Mouse (Mus musculus) brown adipose tissue, adult 24 weeks (tissue): ENCODE results near the gene Pfkfb3. TPM values are rescaled to one million over a fixed set of nuclear protein-coding genes. Genes with fewer than 3 reads are reported as not detected.
"Not testable (repeated sequence)": the region's sequence is repeated elsewhere in the genome, so short reads cannot be mapped to it uniquely, and the experiment has no call there.

Experiments
- H3K27ac ChIP-seq: fragments of 200-500 bp; replicated peaks from 2 replicates; pipeline ENCODE4 v1.5.1; 2012; ENCODE audit warnings: low read depth, mild to moderate bottlenecking, low read length
- H3K4me1 ChIP-seq: fragments of 200-500 bp; 2 replicates; pipeline ENCODE4 v1.6.1; 2012; ENCODE audit warnings: low read length, mixed read lengths; ENCODE audit not compliant: control insufficient read depth, insufficient read depth, insufficient read length
- H3K4me3 ChIP-seq: fragments of 200-500 bp; 2 replicates; pipeline ENCODE4 v1.5.1; 2012; ENCODE audit warnings: low read depth, mild to moderate bottlenecking, low read length, moderate library complexity; ENCODE audit not compliant: insufficient read depth
- polyA plus RNA-seq: library from polyadenylated mRNA; stranded (reverse); fragments of >200 nt; gene quantifications from 2 replicates; pipeline ENCODE4 v1.2.4, GENCODE M21; 2012; ENCODE audit not compliant: missing spikeins, insufficient read depth, insufficient read length

The Pfkfb3 gene
- polyA plus RNA-seq, 1 experiment = 226 TPM

GRCm38 (mm10) chr2:11541528-11541927 lies 12.3 kb downstream of the Pfkfb3 start:
- not testable (repeated sequence) for H3K4me3 ChIP-seq, H3K27ac ChIP-seq, H3K4me1 ChIP-seq

DNA sequence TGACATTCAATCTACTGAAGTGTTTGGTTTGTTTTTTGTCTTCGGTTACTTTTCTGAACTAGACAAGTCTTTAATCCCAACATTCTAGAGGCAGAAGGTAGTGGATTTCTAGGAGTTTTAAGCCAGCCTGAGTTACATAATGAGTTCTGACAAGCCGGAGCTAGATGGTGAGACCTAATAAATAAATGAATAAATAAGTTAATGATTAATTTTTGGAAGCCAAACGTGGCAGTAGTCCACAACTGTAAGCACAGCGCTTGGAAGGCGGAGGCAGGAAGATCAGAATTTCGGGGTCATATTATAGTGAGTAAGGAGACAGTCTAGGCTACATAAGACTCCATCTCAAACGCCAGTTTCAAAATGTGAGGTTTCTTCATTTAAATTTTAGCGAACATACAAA lies 17.9 kb downstream of the Pfkfb3 start:
- Histone ChIP-seq H3K27ac (peak overlapping the region; percentile 92), H3K4me3 (0 out of 2 replicates have a peak overlapping the region, but pooled peaks have one; percentile 60), H3K4me1 (no peaks in the 10 kb centered on the region)

DNA sequence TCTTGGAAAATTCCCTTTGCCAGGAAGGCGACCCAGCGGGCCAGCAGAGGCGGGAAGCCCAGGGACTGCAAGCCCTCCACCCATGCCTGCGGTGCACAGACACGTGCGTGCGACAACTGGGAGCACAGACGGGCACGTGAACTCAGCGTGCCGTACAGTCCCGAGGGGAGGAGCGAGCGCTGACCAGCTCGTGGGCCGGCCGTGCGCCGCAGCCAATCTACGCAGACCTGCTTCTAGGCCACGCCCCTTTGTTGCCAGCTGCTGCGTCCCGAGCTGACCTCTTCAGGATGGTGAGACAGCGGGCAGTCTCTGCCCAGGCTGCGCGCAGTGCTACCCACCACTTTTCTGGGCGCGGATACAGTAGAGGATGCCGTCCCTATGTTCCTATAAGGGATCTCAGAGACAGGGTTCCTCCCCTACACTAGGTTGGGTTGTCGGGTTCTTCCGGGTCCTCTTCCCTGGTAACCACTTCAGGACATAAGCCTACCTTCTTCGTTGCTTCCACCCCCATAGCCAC lies 18.4 kb downstream of the Pfkfb3 start:
- no peaks in the 10 kb centered on the region; the same call in 1 of the 2 replicates for H3K4me1 ChIP-seq
- peak overlapping the region; percentile 92 for H3K27ac ChIP-seq
- H3K4me3 ChIP-seq = peak overlapping the region; percentile 60

DNA sequence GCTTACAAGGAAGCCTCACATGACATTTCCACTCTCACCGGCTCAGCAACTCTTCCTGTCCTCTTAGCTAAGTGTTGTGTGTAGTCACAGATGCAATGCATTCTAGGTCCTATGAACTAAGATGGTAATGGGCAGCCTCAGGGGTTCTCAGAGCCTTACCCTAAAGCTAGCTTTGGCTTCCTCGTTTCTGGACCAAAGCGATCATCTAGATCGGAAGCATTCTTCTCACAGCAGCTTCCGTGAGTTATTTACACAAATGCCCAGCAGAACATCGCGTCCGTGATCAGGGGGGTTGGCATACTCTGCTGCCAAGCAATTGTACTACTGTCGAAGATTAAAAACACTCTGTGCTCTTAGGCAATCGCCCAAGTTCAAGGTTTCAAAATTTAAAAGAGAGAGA lies 19.1 kb downstream of the Pfkfb3 start:
- H3K4me1 ChIP-seq = peaks cover 4% of the 10 kb centered on the region; the same call in 1 of the 2 replicates
- peak overlapping the region; percentile 52 for H3K4me3 ChIP-seq
- H3K27ac ChIP-seq = peak overlapping the region; percentile 74

DNA sequence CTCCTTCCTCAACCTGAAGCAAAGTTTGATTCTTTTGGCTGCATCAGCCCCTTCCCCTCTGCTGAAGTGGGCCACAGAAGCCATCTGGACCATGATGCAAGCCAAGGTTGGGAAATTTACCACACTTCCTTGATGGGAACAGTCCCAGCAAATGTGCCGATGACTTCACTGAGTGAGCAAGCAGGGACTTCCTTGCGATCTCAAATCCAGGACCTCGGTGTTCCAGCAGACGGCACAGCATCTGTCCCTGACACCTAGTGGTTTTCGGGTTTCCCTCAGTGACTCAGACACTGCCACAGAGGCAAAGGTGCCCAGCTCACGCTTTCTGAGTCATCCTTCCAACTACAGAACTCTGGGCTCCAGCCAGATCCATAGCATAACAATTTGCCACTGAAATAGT lies 23.8 kb downstream of the Pfkfb3 start:
- no peak overlapping the region for H3K4me3 ChIP-seq
- peak overlapping the region; percentile 54 for H3K27ac ChIP-seq
- peaks cover 8% of the 10 kb centered on the region for H3K4me1 ChIP-seq

DNA sequence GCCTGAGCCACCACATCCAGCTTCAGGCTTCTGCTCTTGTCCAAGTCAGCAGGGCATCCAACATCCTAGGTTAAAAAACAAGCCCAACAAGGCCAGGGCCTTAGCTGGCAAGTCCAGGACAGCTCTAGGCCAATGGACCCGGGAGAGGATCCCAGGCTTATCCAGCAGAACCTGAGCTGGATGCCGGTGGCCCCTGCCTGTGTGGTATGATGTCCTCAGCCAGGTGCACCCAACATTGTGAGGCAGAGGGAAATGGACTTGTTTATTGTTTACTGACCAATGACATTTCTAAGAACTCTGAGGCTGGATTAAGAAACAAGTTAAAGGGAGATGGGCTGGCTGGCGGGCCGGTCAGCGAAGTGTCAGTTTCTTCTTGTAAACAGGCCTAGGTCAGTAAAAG lies 27.8 kb downstream of the Pfkfb3 start:
- H3K4me1 ChIP-seq = peaks cover 26% of the 10 kb centered on the region
- H3K27ac ChIP-seq = peak overlapping the region; percentile 80

DNA sequence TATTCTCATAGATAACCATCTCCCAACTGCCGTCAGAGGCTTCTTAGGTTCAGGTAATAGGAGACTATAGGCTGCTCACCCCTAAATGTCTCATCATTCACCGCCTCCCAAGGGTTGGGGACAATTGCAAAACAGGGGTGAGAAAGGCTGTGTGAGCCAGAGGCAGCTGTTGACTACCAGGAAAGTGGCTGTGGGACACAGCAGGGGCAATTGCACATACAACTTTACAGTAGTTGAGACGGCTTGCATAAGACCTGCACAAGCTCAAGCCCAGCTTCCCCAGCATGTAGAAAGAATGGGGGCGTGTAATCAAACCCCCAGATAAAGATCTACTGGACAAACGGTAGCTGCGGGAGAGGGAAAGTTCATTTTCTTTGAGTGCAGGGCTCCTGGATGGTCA lies 29.1 kb downstream of the Pfkfb3 start:
- Histone ChIP-seq H3K27ac (peak overlapping the region; percentile 98), H3K4me1 (peaks cover 22% of the 10 kb centered on the region), H3K4me3 (no peak overlapping the region)

More for the DNA sequence above, 27.8 kb downstream of the Pfkfb3 start:
- no peak overlapping the region for H3K4me3 ChIP-seq

DNA sequence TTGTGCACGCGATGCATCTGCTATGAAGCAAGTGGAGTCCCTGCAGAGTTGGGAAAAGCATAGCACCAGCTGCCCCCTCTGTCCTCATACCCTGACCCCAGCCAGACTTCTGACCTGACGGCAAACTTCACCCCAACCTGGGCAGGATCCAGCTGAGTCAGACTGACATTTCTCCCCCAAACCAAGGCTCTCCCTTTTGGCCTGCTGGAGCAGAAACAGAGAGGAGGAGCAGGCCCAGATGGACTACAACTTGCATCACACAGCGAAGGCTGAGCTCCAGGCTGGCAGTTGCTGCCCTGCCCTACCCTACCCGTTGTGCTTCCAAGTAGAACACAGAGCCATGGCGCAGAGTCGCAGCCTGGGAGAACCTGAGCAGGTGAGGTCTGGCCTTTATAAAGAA lies 32.1 kb downstream of the Pfkfb3 start:
- H3K4me1 ChIP-seq = peaks cover 22% of the 10 kb centered on the region
- peak overlapping the region; percentile 27; the same call in 1 of the 2 replicates for H3K4me3 ChIP-seq
- peak overlapping the region; percentile 98 for H3K27ac ChIP-seq

DNA sequence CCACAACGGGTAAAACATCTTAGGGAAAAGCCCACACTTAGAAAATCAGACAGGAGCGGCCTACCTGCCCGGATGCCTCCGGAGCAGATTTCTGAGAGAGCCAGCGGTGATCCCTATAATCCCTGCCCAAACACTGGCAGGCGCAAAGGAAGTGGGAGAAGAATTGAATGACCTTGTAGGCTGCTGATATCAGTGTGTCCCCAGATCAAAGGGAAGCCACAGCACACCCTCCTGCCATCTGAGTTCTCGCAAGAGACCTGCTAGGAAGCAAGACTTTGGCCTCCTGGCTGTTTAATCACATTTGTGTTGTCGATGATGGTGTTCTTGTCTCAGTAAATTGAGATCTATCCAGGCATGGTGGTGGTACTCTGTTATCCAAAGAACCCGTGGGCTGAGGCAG lies 33.1 kb downstream of the Pfkfb3 start:
- H3K4me3 ChIP-seq = no peak overlapping the region
- H3K4me1 ChIP-seq = peaks cover 22% of the 10 kb centered on the region
- H3K27ac ChIP-seq = peak overlapping the region; percentile 88

- Histone ChIP-seq H3K4me1 (peaks cover 19% of the 10 kb centered on the region), H3K4me3 (peak overlapping the region; percentile 21; the same call in 1 of the 2 replicates), H3K27ac (peak overlapping the region; percentile 99)
These were observed 38.0 kb downstream of the Pfkfb3 start for GRCm38 (mm10) chr2:11515828-11516227.

DNA sequence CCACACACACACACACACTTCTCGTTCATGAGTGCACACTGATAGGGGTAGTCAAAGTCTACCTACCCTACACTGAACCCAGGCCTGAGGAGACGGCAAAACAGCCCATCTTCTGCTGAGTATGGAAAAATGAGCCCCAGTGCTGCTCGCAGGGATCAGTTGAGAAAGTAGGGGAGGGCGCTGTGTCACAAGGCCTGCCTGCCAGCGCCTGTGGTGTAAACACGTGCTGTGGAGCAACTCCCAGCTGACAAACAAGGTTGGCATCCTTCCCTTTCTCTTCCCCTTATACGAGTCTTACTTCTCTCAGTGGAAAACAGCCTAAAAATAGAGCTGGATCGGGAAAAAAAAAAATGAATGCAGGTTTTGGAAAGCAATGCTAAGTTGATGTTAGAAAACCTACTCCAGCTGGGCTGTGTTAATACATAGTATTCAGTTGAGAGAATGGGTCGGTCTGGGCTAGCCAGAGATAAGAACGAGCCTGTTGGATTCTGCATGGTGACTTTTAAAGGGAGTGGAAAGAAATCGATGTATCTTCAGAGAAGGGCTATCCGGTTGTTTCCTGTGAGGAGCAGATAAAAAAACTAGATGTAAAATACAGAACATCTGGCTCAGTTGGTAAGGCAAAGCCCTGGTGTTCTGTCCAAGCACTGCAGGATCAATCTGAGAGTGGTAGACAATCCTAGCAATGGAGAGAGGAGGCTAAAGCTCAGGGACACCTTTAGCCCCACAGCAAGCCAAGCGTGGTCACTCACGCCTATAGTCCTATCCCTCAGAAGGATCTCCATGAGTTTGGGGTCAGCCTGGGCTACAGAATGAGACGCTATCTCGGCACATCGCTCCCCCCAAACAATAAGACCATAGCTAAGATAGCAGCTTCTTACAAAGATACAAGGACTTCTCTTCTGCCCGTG lies 40.6 kb downstream of the Pfkfb3 start:
- H3K4me3 ChIP-seq = peak overlapping the region; percentile 66

GRCm38 (mm10) chr2:11512127-11512526 lies 41.8 kb downstream of the Pfkfb3 start:
- H3K4me1 ChIP-seq = peaks cover 22% of the 10 kb centered on the region
- H3K27ac ChIP-seq = peak overlapping the region; percentile 100
- peak overlapping the region; percentile 66 for H3K4me3 ChIP-seq

More for the DNA sequence above, 40.6 kb downstream of the Pfkfb3 start:
- Histone ChIP-seq H3K27ac (peak overlapping the region; percentile 100), H3K4me1 (peaks cover 22% of the 10 kb centered on the region)

DNA sequence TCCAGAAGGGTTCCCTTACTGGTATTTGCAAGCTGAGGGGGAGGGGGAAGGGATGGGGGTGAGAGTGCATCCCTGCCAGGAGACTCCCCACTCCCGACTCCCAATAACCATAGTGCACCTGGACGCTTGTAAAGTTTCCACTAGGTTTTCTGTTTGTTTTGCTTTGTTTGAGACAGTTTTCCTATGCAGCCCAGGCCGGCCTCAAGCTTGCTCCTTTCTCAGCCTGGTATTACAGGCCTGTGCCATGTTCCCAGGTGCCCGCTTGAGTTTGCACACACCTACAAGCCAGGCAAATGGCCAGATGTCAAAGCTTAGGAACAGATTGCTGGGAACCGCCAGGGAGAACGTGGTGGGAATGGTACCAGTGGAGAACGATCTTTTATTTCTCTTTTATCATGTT lies 50.1 kb downstream of the Pfkfb3 start:
- Histone ChIP-seq H3K27ac (peak overlapping the region; percentile 66), H3K4me1 (peaks cover 7% of the 10 kb centered on the region; the same call in 1 of the 2 replicates), H3K4me3 (peak overlapping the region; percentile 75)

DNA sequence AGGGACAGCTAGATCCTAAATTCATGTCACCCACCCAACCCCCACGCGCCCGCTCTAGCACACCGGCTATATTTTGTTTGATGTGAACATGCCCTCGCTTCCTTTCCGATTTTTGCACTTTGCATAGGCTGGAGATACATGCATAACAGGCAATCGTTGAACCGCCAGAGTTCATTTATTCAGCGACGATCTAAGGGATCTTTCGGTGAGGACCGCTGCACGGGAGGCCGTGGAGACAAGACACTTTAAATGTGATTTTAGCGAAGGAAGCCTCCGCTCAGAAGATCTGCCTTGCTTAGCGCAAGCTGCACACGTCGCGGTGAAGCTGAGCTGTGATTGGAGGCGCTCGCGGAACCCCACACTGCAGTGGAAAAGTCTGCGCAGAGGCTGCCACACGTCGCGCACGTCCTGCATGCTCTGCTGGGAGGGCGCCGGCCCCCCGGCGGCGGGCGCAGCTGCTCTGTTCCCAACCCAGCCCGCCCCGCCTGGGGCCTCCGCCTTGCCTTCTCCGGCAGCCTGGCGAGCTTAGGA lies 50.9 kb downstream of the Pfkfb3 start:
- H3K4me1 ChIP-seq = peaks cover 9% of the 10 kb centered on the region; the same call in 1 of the 2 replicates
- peak overlapping the region; percentile 84 for H3K27ac ChIP-seq
- peak overlapping the region; percentile 75 for H3K4me3 ChIP-seq

GRCm38 (mm10) chr2:11502255-11502765 lies 51.6 kb downstream of the Pfkfb3 start:
- peak overlapping the region; percentile 75 for H3K4me3 ChIP-seq
- peaks cover 14% of the 10 kb centered on the region for H3K4me1 ChIP-seq
- peak overlapping the region; percentile 84 for H3K27ac ChIP-seq
